Mouse (Mus musculus) midbrain, embryonic 16.5 days (tissue): Measurements from ENCODE around the gene Lrcol1. TPM values are rescaled to one million over a fixed set of nuclear protein-coding genes. Genes with fewer than 3 reads are reported as not detected.
A peak's percentile ranks its signal among the peaks of the same experiment; 100 is the strongest.

Experiments
- ATAC-seq: fragments of 200-750 bp; cut with Nextera tagmentation; 2 replicates; pipeline ENCODE4 v1.8.0; 2017; ENCODE audit warnings: moderate TSS enrichment
- H3K27ac ChIP-seq: fragments of 300-500 bp; sonication (generic); 2 replicates; pipeline ENCODE4 v1.5.1; 2014; ENCODE audit warnings: mild to moderate bottlenecking, low read length, mixed read lengths
- H3K27me3 ChIP-seq: fragments of 300-500 bp; sonication (generic); 2 replicates; pipeline ENCODE4 v1.6.1; 2014; ENCODE audit warnings: low read depth, low read length, mixed read lengths; ENCODE audit not compliant: control insufficient read depth, insufficient read depth
- H3K36me3 ChIP-seq: fragments of 300-500 bp; sonication (generic); 2 replicates; pipeline ENCODE4 v1.6.1; 2014; ENCODE audit warnings: mild to moderate bottlenecking, low read length, moderate library complexity, mixed read lengths; ENCODE audit not compliant: control insufficient read depth, insufficient read depth
- H3K4me1 ChIP-seq: fragments of 300-500 bp; sonication (generic); 2 replicates; pipeline ENCODE4 v1.6.1; 2014; ENCODE audit warnings: mild to moderate bottlenecking, low read length, mixed read lengths; ENCODE audit not compliant: control insufficient read depth, insufficient read depth
- H3K4me2 ChIP-seq: fragments of 300-500 bp; sonication (generic); 2 replicates; pipeline ENCODE4 v1.6.1; 2014; ENCODE audit warnings: mild to moderate bottlenecking, low read length, mixed read lengths
- H3K4me3 ChIP-seq: fragments of 300-500 bp; sonication (generic); 2 replicates; pipeline ENCODE4 v1.5.1; 2014; ENCODE audit warnings: low read depth, mild to moderate bottlenecking, low read length, moderate library complexity, mixed read lengths
- H3K9ac ChIP-seq: fragments of 300-500 bp; sonication (generic); 2 replicates; pipeline ENCODE4 v1.6.1; 2014; ENCODE audit warnings: low read depth, low read length, mixed read lengths
- H3K9me3 ChIP-seq: fragments of 300-500 bp; sonication (generic); replicated peaks from 2 replicates; pipeline ENCODE4 v1.6.1; 2014; ENCODE audit warnings: mild to moderate bottlenecking, low read length, mixed read lengths; ENCODE audit not compliant: control insufficient read depth, poor library complexity, severe bottlenecking
- WGBS: fragments of 180-500 bp; shearing (Covaris S2); extraction: QIAGEN DNeasy Blood & Tissue Kit; methylation state at CpG from one replicate; pipeline ENCODE4 v1.1.7; 2014; 5-methylcytosine and 5-hydroxymethylcytosine counted together
- polyA plus RNA-seq: library from polyadenylated mRNA; unstranded; fragments of >200 nt; fragmentation: Nextera tagmentation; extraction: Ambion mirVana; gene quantifications from 2 replicates; pipeline ENCODE4 v1.2.1, GENCODE M21; 2015

Gene Lrcol1
- polyA plus RNA-seq, 1 experiment from 2014 or later, result not detected

DNA sequence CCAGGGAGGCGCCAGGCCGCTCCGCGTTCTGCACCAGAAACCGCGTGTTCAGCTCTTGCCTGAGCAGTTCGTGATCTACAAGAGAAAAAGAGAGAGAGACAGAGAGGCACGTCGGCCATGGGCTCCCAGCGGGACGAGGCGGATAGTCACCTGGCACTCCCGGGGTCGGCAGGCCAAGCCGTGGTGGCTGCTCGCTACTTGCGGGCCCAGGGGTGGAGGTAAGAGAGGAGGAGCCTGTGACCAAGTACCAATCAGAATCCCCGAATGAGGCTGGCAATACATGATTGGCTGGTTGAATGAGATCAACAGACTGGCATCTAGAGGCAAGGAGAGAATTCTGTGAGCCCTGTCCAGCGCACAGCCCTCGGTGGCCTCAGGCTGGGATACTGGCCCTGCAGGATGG lies 33.7 kb downstream of the Lrcol1 start:
- ATAC-seq, result peak; percentile 52
- H3K27me3 ChIP-seq, result no peaks in the 10 kb centered on the region
- H3K9ac ChIP-seq, result no peak overlapping the region
- H3K36me3 ChIP-seq, result peaks cover 27% of the 10 kb centered on the region
- WGBS, result 37% methylated on average over 20 of the region's 20 CpGs
- no peak overlapping the region for H3K27ac ChIP-seq
- no peaks in the 10 kb centered on the region for H3K9me3 ChIP-seq
- H3K4me3 ChIP-seq, result no peak overlapping the region
- no peaks in the 10 kb centered on the region for H3K4me1 ChIP-seq
- H3K4me2 ChIP-seq, result no peak overlapping the region

GRCm38 (mm10) chr5:110379086-110379485 lies 34.6 kb downstream of the Lrcol1 start:
- H3K9me3 ChIP-seq, result no peaks in the 10 kb centered on the region
- H3K9ac ChIP-seq, result no peak overlapping the region
- no peak overlapping the region for H3K4me2 ChIP-seq
- H3K4me1 ChIP-seq, result no peaks in the 10 kb centered on the region
- 93% methylated on average over 15 of the region's 15 CpGs for WGBS
- no peak overlapping the region for H3K4me3 ChIP-seq
- no peak overlapping the region for H3K27ac ChIP-seq
- H3K27me3 ChIP-seq, result no peaks in the 10 kb centered on the region
- peak; percentile 19; the same call in 1 of the 2 replicates for ATAC-seq
- peaks cover 26% of the 10 kb centered on the region for H3K36me3 ChIP-seq

GRCm38 (mm10) chr5:110379823-110380222 lies 35.3 kb downstream of the Lrcol1 start:
- no peaks in the 10 kb centered on the region for H3K27me3 ChIP-seq
- H3K9ac ChIP-seq, result no peak overlapping the region
- no peaks in the 10 kb centered on the region for H3K9me3 ChIP-seq
- 95% methylated on average over 4 of the region's 4 CpGs for WGBS
- no peak overlapping the region for H3K4me3 ChIP-seq
- H3K27ac ChIP-seq, result no peak overlapping the region
- H3K4me1 ChIP-seq, result peaks cover 4% of the 10 kb centered on the region; the same call in 1 of the 2 replicates
- no peak overlapping the region for H3K4me2 ChIP-seq
- ATAC-seq, result no peak
- H3K36me3 ChIP-seq, result peaks cover 26% of the 10 kb centered on the region

GRCm38 (mm10) chr5:110384491-110384890 lies 40.0 kb downstream of the Lrcol1 start:
- no peak overlapping the region for H3K9ac ChIP-seq
- no peak overlapping the region for H3K27ac ChIP-seq
- no peaks in the 10 kb centered on the region for H3K27me3 ChIP-seq
- 62% methylated on average over 6 of the region's 6 CpGs for WGBS
- peaks cover 17% of the 10 kb centered on the region for H3K4me1 ChIP-seq
- no peaks in the 10 kb centered on the region for H3K9me3 ChIP-seq
- H3K4me2 ChIP-seq, result peak overlapping the region; percentile 60
- no peak for ATAC-seq
- no peak overlapping the region for H3K4me3 ChIP-seq
- no peaks in the 10 kb centered on the region for H3K36me3 ChIP-seq

- Histone ChIP-seq H3K9me3 (no peaks in the 10 kb centered on the region), H3K4me1 (peaks cover 17% of the 10 kb centered on the region), H3K4me2 (peak overlapping the region; percentile 60), H3K36me3 (no peaks in the 10 kb centered on the region), H3K27ac (no peak overlapping the region), H3K27me3 (no peaks in the 10 kb centered on the region), H3K4me3 (peak overlapping the region; percentile 68), H3K9ac (no peak overlapping the region)
- no peak for ATAC-seq
- 50% methylated on average over 4 of the region's 4 CpGs for WGBS
Measured at GRCm38 (mm10) chr5:110385263-110385662, 40.7 kb downstream of the Lrcol1 start.

DNA sequence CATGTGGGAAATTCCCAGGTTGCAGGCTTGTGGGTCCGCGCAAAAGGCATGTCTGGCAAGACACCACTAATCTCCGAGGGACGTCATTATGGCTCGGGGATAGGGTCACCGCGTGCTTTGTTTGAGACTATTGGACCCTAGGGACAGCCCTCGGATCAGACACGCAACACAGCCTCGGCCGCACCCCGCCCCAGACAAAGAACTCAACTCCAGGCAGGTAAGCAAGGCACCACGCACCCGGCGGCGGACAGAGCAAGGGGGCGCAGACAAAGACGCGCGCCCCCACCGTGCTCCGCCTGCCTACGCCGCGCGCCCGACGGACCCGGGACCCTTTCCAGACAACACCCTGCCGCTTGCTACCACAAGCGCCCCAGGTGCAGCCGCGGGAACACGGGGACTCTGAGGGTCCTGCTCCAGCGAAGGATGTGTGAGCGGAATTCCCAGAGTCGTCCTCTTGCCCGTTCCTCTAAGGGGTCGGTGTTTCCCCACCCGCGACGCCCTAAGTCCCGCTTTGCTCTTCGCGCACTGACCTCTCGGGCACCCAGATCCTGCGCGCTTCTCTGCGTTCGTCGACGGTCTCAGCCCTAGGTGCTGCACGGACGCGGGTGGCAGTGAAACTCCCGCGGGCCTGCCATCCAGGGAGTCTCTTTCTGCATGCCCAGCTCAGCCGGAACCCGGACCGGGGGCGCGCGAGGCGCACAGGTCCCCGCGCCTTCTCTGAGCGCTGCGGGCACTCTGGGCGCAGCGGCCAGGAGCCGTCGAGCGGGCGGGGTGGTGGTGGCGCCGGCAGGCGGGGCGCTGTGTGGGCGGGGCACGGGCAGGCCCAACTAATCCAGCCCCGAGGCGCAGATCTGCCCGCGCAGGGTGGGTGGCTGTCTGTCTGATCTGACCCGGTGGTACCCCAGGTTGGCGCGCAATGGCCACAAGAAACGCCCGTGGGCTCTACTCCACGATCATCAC lies 42.1 kb downstream of the Lrcol1 start:
- Histone ChIP-seq H3K4me3 (peak overlapping the region; percentile 68), H3K9me3 (no peaks in the 10 kb centered on the region), H3K36me3 (no peaks in the 10 kb centered on the region), H3K27ac (peak overlapping the region; percentile 30), H3K4me1 (peaks cover 17% of the 10 kb centered on the region), H3K9ac (peak overlapping the region; percentile 74), H3K27me3 (no peaks in the 10 kb centered on the region), H3K4me2 (peak overlapping the region; percentile 60)
- WGBS, result under 1% methylated on average over 81 of the region's 90 CpGs
- peak; percentile 91 for ATAC-seq

DNA sequence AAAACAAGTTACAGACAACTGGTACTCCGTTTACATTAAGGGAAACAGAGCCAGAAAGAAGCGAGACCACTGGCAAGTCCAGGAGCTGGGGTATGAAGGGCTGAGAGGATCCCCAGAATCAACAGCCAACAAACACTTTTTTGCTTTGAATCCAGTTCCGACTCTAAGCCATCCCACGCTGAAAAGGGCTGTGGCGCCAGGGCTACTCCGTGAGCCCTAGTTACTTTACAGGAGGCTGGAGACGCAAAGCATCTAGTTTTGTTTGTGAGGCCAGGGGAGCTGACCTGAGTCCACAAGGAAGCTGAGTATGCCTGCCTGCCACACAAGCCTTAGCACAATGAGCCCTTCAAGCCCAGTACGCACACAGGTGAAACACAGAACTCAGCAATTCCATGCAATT lies 42.8 kb downstream of the Lrcol1 start:
- ATAC-seq, result no peak
- Histone ChIP-seq H3K9ac (peak overlapping the region; percentile 74), H3K36me3 (no peaks in the 10 kb centered on the region), H3K4me2 (peak overlapping the region; percentile 60), H3K27me3 (no peaks in the 10 kb centered on the region), H3K27ac (no peak overlapping the region), H3K4me1 (peaks cover 17% of the 10 kb centered on the region), H3K9me3 (no peaks in the 10 kb centered on the region), H3K4me3 (peak overlapping the region; percentile 68)
- 12% methylated on average over 8 of the region's 8 CpGs for WGBS

GRCm38 (mm10) chr5:110390631-110391030 lies 46.1 kb downstream of the Lrcol1 start:
- no peak for ATAC-seq
- Histone ChIP-seq H3K27me3 (no peaks in the 10 kb centered on the region), H3K4me1 (peaks cover 6% of the 10 kb centered on the region; the same call in 1 of the 2 replicates), H3K4me3 (no peak overlapping the region), H3K27ac (no peak overlapping the region), H3K9ac (no peak overlapping the region), H3K36me3 (no peaks in the 10 kb centered on the region), H3K9me3 (no peaks in the 10 kb centered on the region), H3K4me2 (no peak overlapping the region)
- 88% methylated on average over 4 of the region's 4 CpGs for WGBS

DNA sequence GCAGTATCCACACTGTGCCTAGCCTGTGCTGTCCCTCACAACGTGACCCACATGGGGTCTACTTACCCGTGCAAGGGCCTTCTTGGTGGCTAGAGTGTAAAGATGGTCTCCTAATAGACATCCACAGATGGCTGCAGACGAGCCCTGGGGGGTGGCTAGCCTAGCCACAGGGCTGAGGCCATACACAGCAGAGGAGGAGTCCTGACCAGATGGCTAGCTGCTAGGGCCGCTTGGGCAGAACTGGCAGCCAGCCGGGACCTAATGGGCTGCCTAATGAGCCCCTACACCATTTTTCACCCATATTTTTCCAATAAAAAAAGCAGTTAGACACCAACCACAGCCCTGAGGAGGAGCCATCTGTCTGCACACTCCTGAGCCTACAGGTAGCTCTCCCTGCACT lies 48.2 kb downstream of the Lrcol1 start:
- Histone ChIP-seq H3K36me3 (no peaks in the 10 kb centered on the region), H3K9ac (no peak overlapping the region), H3K27ac (no peak overlapping the region), H3K4me1 (no peaks in the 10 kb centered on the region), H3K4me2 (no peak overlapping the region), H3K9me3 (no peaks in the 10 kb centered on the region), H3K27me3 (no peaks in the 10 kb centered on the region), H3K4me3 (no peak overlapping the region)
- WGBS, result 72% methylated on average over 5 of the region's 5 CpGs
- ATAC-seq, result no peak
